Comparison of ENCODE assay signal across 16 mouse cellular contexts in the genomic region with DNA sequence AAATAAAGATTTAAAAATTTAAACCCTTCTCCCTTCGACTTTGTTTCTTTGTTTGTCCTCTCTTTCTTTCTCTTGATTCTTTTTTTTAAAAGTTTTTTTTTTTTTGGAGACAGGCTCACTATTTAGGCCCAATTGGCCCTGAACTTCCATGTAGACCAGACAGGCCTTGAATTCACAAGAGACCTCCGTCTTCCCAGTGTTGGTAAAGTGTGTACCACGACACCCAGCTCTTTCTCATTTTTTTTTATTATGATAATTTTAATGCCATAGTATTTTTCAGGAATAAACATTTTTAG. TPM values are rescaled to one million over a fixed set of nuclear protein-coding genes. Genes with fewer than 3 reads are reported as not detected.
DNase-seq lines count a peak whose midpoint lies in the region; ATAC-seq lines count a peak whose summit lies in the region.
"Had no signal": no experiment of that assay in that cellular context is flagged by ENCODE, and none has a peak within 500 bp of the region (broad histone marks: within the 10 kb centered on the region; RNA-seq: fewer than 3 reads in every experiment).

No protein-coding gene starts in this region.

- H3K9me3 ChIP-seq in forebrain, embryonic 11.5 days (ENCODE audit: control insufficient read depth, low read length) = no peaks in the 10 kb centered on the region
- no peaks in the 10 kb centered on the region for H3K9me3 ChIP-seq in forebrain, embryonic 16.5 days (ENCODE audit: control insufficient read depth, low read length)
- no peaks in the 10 kb centered on the region for H3K9me3 ChIP-seq in hindbrain, embryonic 14.5 days (ENCODE audit: control insufficient read depth, low read length)
- no peaks in the 10 kb centered on the region for H3K9me3 ChIP-seq in hindbrain, embryonic 16.5 days (ENCODE audit: control insufficient read depth, low read length)
- no peaks in the 10 kb centered on the region for H3K9me3 ChIP-seq in midbrain, embryonic 11.5 days (ENCODE audit: control insufficient read depth, low read length)
- no peaks in the 10 kb centered on the region for H3K9me3 ChIP-seq in midbrain, embryonic 16.5 days (replicated peaks; ENCODE audit: control insufficient read depth, low read length, poor library complexity, severe bottlenecking)
- no peaks in the 10 kb centered on the region for H3K9me3 ChIP-seq in embryonic facial prominence, embryonic 13.5 days
- H3K9me3 ChIP-seq: intestine, embryonic 15.5 days; liver, embryonic 13.5 days had no signal

- no peak overlapping the region for H3K27ac ChIP-seq in forebrain, embryonic 11.5 days (ENCODE audit: low read depth, low read length)
- H3K27ac ChIP-seq in forebrain, embryonic 16.5 days (ENCODE audit: low read length) = no peak overlapping the region
- no peak overlapping the region for H3K27ac ChIP-seq in hindbrain, embryonic 14.5 days
- no peak overlapping the region for H3K27ac ChIP-seq in hindbrain, embryonic 16.5 days (ENCODE audit: low read depth, low read length)
- no peak overlapping the region for H3K27ac ChIP-seq in midbrain, embryonic 11.5 days (ENCODE audit: low read depth, low read length)
- no peak overlapping the region for H3K27ac ChIP-seq in midbrain, embryonic 16.5 days (ENCODE audit: low read length)
- no peak overlapping the region for H3K27ac ChIP-seq in embryonic facial prominence, embryonic 13.5 days
- H3K27ac ChIP-seq: intestine, embryonic 15.5 days; layer of hippocampus, adult 2 months; liver, embryonic 13.5 days had no signal

- H3K4me3 ChIP-seq in forebrain, embryonic 11.5 days (ENCODE audit: low read depth, low read length) = peak overlapping the region; percentile 19; the same call in 1 of the 2 replicates
- H3K4me3 ChIP-seq in forebrain, embryonic 16.5 days (replicated peaks; ENCODE audit: low read length) = no peak overlapping the region
- H3K4me3 ChIP-seq in hindbrain, embryonic 14.5 days (replicated peaks; ENCODE audit: low read length) = no peak overlapping the region
- no peak overlapping the region for H3K4me3 ChIP-seq in hindbrain, embryonic 16.5 days (ENCODE audit: low read length)
- H3K4me3 ChIP-seq in midbrain, embryonic 11.5 days (ENCODE audit: low read depth, low read length) = no peak overlapping the region; the same call in 1 of the 2 replicates
- no peak overlapping the region for H3K4me3 ChIP-seq in midbrain, embryonic 16.5 days (ENCODE audit: low read depth, low read length)
- no peak overlapping the region for H3K4me3 ChIP-seq in embryonic facial prominence, embryonic 13.5 days
- H3K4me3 ChIP-seq: layer of hippocampus, adult 2 months; liver, embryonic 13.5 days had no signal

- peaks cover 6% of the 10 kb centered on the region; the same call in 1 of the 2 replicates for H3K4me1 ChIP-seq in forebrain, embryonic 11.5 days (replicated peaks; ENCODE audit: control insufficient read depth, insufficient read depth, low read length)
- peaks cover 4% of the 10 kb centered on the region for H3K4me1 ChIP-seq in forebrain, embryonic 16.5 days (replicated peaks; ENCODE audit: control insufficient read depth, insufficient read depth, low read length)
- peaks cover 3% of the 10 kb centered on the region; the same call in 1 of the 2 replicates for H3K4me1 ChIP-seq in hindbrain, embryonic 14.5 days (replicated peaks; ENCODE audit: control insufficient read depth, insufficient read depth, low read length)
- H3K4me1 ChIP-seq in hindbrain, embryonic 16.5 days (ENCODE audit: control insufficient read depth, insufficient read depth, low read depth, low read length) = peaks cover 6% of the 10 kb centered on the region
- H3K4me1 ChIP-seq in midbrain, embryonic 11.5 days (ENCODE audit: control insufficient read depth, insufficient read depth, low read length) = 0 out of 2 replicates have a peak, but pooled peaks cover 2% of the 10 kb centered on the region
- peaks cover 7% of the 10 kb centered on the region for H3K4me1 ChIP-seq in midbrain, embryonic 16.5 days (ENCODE audit: control insufficient read depth, insufficient read depth, low read length)
- H3K4me1 ChIP-seq in embryonic facial prominence, embryonic 13.5 days = peaks cover 22% of the 10 kb centered on the region

- DNase-seq in forebrain, embryonic 11.5 days (ENCODE audit: low spot score) = no peak
- no peak for DNase-seq in hindbrain, embryonic 14.5 days (ENCODE audit: low spot score)
- DNase-seq in midbrain, embryonic 11.5 days (ENCODE audit: low spot score, missing footprints) = no peak
- DNase-seq: adrenal gland, adult 2 months; cerebellum, adult 9-10 months; liver, embryonic 13.5 days; lung, postnatal 14 days had no signal

- no peak for ATAC-seq in forebrain, embryonic 11.5 days (replicated peaks; ENCODE audit: low FRiP score)
- no peak for ATAC-seq in forebrain, embryonic 16.5 days
- ATAC-seq in hindbrain, embryonic 14.5 days (ENCODE audit: low FRiP score) = no peak
- no peak for ATAC-seq in hindbrain, embryonic 16.5 days
- no peak for ATAC-seq in midbrain, embryonic 11.5 days (ENCODE audit: low FRiP score)
- no peak for ATAC-seq in midbrain, embryonic 16.5 days
- no peak for ATAC-seq in embryonic facial prominence, embryonic 13.5 days (ENCODE audit: insufficient number of reproducible peaks, insufficient read depth, low FRiP score, low TSS enrichment, low read depth)
- ATAC-seq in frontal cortex, adult (ENCODE audit: low TSS enrichment) = no peak
- ATAC-seq: intestine, embryonic 15.5 days had no signal

- H3K27me3 ChIP-seq in forebrain, embryonic 11.5 days (ENCODE audit: control insufficient read depth, insufficient read depth, low read length) = peaks cover 11% of the 10 kb centered on the region
- peaks cover 11% of the 10 kb centered on the region; the same call in 1 of the 2 replicates for H3K27me3 ChIP-seq in forebrain, embryonic 16.5 days (replicated peaks; ENCODE audit: control insufficient read depth, insufficient read depth, low read length)
- peaks cover 15% of the 10 kb centered on the region for H3K27me3 ChIP-seq in hindbrain, embryonic 14.5 days (ENCODE audit: control insufficient read depth, insufficient read depth, low read length)
- H3K27me3 ChIP-seq in hindbrain, embryonic 16.5 days (replicated peaks; ENCODE audit: control insufficient read depth, insufficient read depth, low read length) = peaks cover 6% of the 10 kb centered on the region
- H3K27me3 ChIP-seq in midbrain, embryonic 11.5 days (ENCODE audit: control insufficient read depth, insufficient read depth, low read length) = peaks cover 13% of the 10 kb centered on the region
- peaks cover 8% of the 10 kb centered on the region for H3K27me3 ChIP-seq in midbrain, embryonic 16.5 days (ENCODE audit: control insufficient read depth, insufficient read depth, low read depth, low read length)
- peaks cover 23% of the 10 kb centered on the region for H3K27me3 ChIP-seq in embryonic facial prominence, embryonic 13.5 days

- H3K4me2 ChIP-seq in forebrain, embryonic 11.5 days (ENCODE audit: low read depth, low read length, severe bottlenecking) = peak overlapping the region; percentile 54; the same call in 1 of the 2 replicates
- H3K4me2 ChIP-seq in forebrain, embryonic 16.5 days (ENCODE audit: low read length) = no peak overlapping the region
- peak overlapping the region; percentile 35; the same call in 1 of the 2 replicates for H3K4me2 ChIP-seq in hindbrain, embryonic 14.5 days (replicated peaks)
- no peak overlapping the region; the same call in 1 of the 2 replicates for H3K4me2 ChIP-seq in hindbrain, embryonic 16.5 days (ENCODE audit: low read length)
- H3K4me2 ChIP-seq in midbrain, embryonic 11.5 days = peak overlapping the region; percentile 44; the same call in 1 of the 2 replicates
- H3K4me2 ChIP-seq in midbrain, embryonic 16.5 days (ENCODE audit: low read length) = no peak overlapping the region; the same call in 1 of the 2 replicates
- peak overlapping the region; percentile 53 for H3K4me2 ChIP-seq in embryonic facial prominence, embryonic 13.5 days

- no peaks in the 10 kb centered on the region for H3K36me3 ChIP-seq in forebrain, embryonic 11.5 days (ENCODE audit: control insufficient read depth, insufficient read depth, low read length)
- no peaks in the 10 kb centered on the region for H3K36me3 ChIP-seq in forebrain, embryonic 16.5 days (ENCODE audit: control insufficient read depth, insufficient read depth)
- no peaks in the 10 kb centered on the region for H3K36me3 ChIP-seq in hindbrain, embryonic 14.5 days (replicated peaks; ENCODE audit: control insufficient read depth, insufficient read depth)
- H3K36me3 ChIP-seq in hindbrain, embryonic 16.5 days (ENCODE audit: control insufficient read depth, insufficient read depth, low read length) = no peaks in the 10 kb centered on the region
- H3K36me3 ChIP-seq in midbrain, embryonic 11.5 days (ENCODE audit: control insufficient read depth, insufficient read depth, low read length) = no peaks in the 10 kb centered on the region
- H3K36me3 ChIP-seq in midbrain, embryonic 16.5 days (ENCODE audit: control insufficient read depth, insufficient read depth, low read length) = no peaks in the 10 kb centered on the region
- H3K36me3 ChIP-seq in embryonic facial prominence, embryonic 13.5 days = no peaks in the 10 kb centered on the region
- H3K36me3 ChIP-seq: intestine, embryonic 15.5 days; liver, embryonic 13.5 days had no signal

- peak overlapping the region; percentile 55; the same call in 1 of the 2 replicates for H3K9ac ChIP-seq in forebrain, embryonic 11.5 days (ENCODE audit: low read length)
- no peak overlapping the region for H3K9ac ChIP-seq in forebrain, embryonic 16.5 days (replicated peaks; ENCODE audit: low read depth, low read length)
- no peak overlapping the region for H3K9ac ChIP-seq in hindbrain, embryonic 14.5 days
- H3K9ac ChIP-seq in hindbrain, embryonic 16.5 days (ENCODE audit: low read depth, low read length) = no peak overlapping the region
- H3K9ac ChIP-seq in midbrain, embryonic 11.5 days (ENCODE audit: low read length) = peak overlapping the region; percentile 62; the same call in 1 of the 2 replicates
- no peak overlapping the region for H3K9ac ChIP-seq in midbrain, embryonic 16.5 days (ENCODE audit: low read depth, low read length)
- H3K9ac ChIP-seq in embryonic facial prominence, embryonic 13.5 days = no peak overlapping the region
- H3K9ac ChIP-seq: intestine, embryonic 15.5 days; liver, embryonic 13.5 days had no signal

- 34% methylated on average over 3 of the region's 3 CpGs for WGBS in forebrain, embryonic 11.5 days
- 48% methylated on average over 3 of the region's 3 CpGs for WGBS in forebrain, embryonic 16.5 days
- WGBS in hindbrain, embryonic 14.5 days = 45% methylated on average over 3 of the region's 3 CpGs
- 55% methylated on average over 3 of the region's 3 CpGs for WGBS in hindbrain, embryonic 16.5 days
- WGBS in midbrain, embryonic 11.5 days = 39% methylated on average over 3 of the region's 3 CpGs
- 43% methylated on average over 3 of the region's 3 CpGs for WGBS in midbrain, embryonic 16.5 days
- 34% methylated on average over 3 of the region's 3 CpGs for WGBS in embryonic facial prominence, embryonic 13.5 days

RNA-seq across cellular contexts. Expression of a gene that starts 4.8 kb away (rescaled TPM):
- polyA plus RNA-seq in forebrain, embryonic 11.5 days (2014; fragmentation: Nextera tagmentation; extraction: Ambion mirVana) = 3.7 and 4.8 TPM in 2 replicates
- 0.18 and 0.34 TPM in 2 replicates for polyA plus RNA-seq in forebrain, embryonic 16.5 days (2015; fragmentation: Nextera tagmentation; extraction: Ambion mirVana)
- polyA plus RNA-seq in hindbrain, embryonic 14.5 days (2014; fragmentation: Nextera tagmentation; extraction: Ambion mirVana) = 0.27 and 0.82 TPM in 2 replicates
- 0.27 and 0.28 TPM in 2 replicates for polyA plus RNA-seq in hindbrain, embryonic 16.5 days (2015; fragmentation: Nextera tagmentation; extraction: Ambion mirVana)
- polyA plus RNA-seq in midbrain, embryonic 11.5 days (2014; fragmentation: Nextera tagmentation; extraction: Ambion mirVana) = 3.6 and 5.1 TPM in 2 replicates
- 0.31 and 0.35 TPM in 2 replicates for polyA plus RNA-seq in midbrain, embryonic 16.5 days (2015; fragmentation: Nextera tagmentation; extraction: Ambion mirVana)
- 3.9 and 5.7 TPM in 2 replicates for polyA plus RNA-seq in embryonic facial prominence, embryonic 13.5 days (2015; fragmentation: Nextera tagmentation; extraction: Ambion mirVana)
- polyA plus RNA-seq: adrenal gland, adult 2 months had no signal

RNA-seq across cellular contexts. Expression of a gene that starts 14.1 kb away (rescaled TPM):
- polyA plus RNA-seq in forebrain, embryonic 11.5 days (2014; fragmentation: Nextera tagmentation; extraction: Ambion mirVana) = 0.09 TPM in 1 of 2 replicates, not detected in the other
- polyA plus RNA-seq in forebrain, embryonic 16.5 days (2015; fragmentation: Nextera tagmentation; extraction: Ambion mirVana) = 0.62 and 0.92 TPM in 2 replicates
- 1.8 and 2.8 TPM in 2 replicates for polyA plus RNA-seq in hindbrain, embryonic 14.5 days (2014; fragmentation: Nextera tagmentation; extraction: Ambion mirVana)
- 1.2 and 1.3 TPM in 2 replicates for polyA plus RNA-seq in hindbrain, embryonic 16.5 days (2015; fragmentation: Nextera tagmentation; extraction: Ambion mirVana)
- polyA plus RNA-seq in midbrain, embryonic 11.5 days (2014; fragmentation: Nextera tagmentation; extraction: Ambion mirVana) = not detected in 2 replicates
- polyA plus RNA-seq in midbrain, embryonic 16.5 days (2015; fragmentation: Nextera tagmentation; extraction: Ambion mirVana) = 1.1 and 2.1 TPM in 2 replicates
- polyA plus RNA-seq in embryonic facial prominence, embryonic 13.5 days (2015; fragmentation: Nextera tagmentation; extraction: Ambion mirVana) = 0.48 TPM in 1 of 2 replicates, not detected in the other
- polyA plus RNA-seq: adrenal gland, adult 2 months; small intestine, adult 2 months had no signal

RNA-seq across cellular contexts. Expression of a gene that starts 27.6 kb away (rescaled TPM):
- 0.11 and 0.27 TPM in 2 replicates for polyA plus RNA-seq in forebrain, embryonic 11.5 days (2014; fragmentation: Nextera tagmentation; extraction: Ambion mirVana)
- 0.10 TPM in 1 of 2 replicates, not detected in the other for polyA plus RNA-seq in forebrain, embryonic 16.5 days (2015; fragmentation: Nextera tagmentation; extraction: Ambion mirVana)
- polyA plus RNA-seq in hindbrain, embryonic 14.5 days (2014; fragmentation: Nextera tagmentation; extraction: Ambion mirVana) = 0.11 TPM in 1 of 2 replicates, not detected in the other
- 0.59 and 0.62 TPM in 2 replicates for polyA plus RNA-seq in hindbrain, embryonic 16.5 days (2015; fragmentation: Nextera tagmentation; extraction: Ambion mirVana)
- 0.37 and 0.46 TPM in 2 replicates for polyA plus RNA-seq in midbrain, embryonic 11.5 days (2014; fragmentation: Nextera tagmentation; extraction: Ambion mirVana)
- 0.18 TPM in 1 of 2 replicates, not detected in the other for polyA plus RNA-seq in midbrain, embryonic 16.5 days (2015; fragmentation: Nextera tagmentation; extraction: Ambion mirVana)
- polyA plus RNA-seq in embryonic facial prominence, embryonic 13.5 days (2015; fragmentation: Nextera tagmentation; extraction: Ambion mirVana) = 0.51 and 0.58 TPM in 2 replicates
- polyA plus RNA-seq: adrenal gland, adult 2 months; neural tube, embryonic 14.5 days had no signal

Comparison
In these comparisons a context has a peak if more than half of its experiments do, and no peak if none do; other contexts are left out.
1. H3K4me2 ChIP-seq: peak in forebrain, embryonic 11.5 days (single experiment), hindbrain, embryonic 14.5 days (single experiment), midbrain, embryonic 11.5 days (single experiment) and embryonic facial prominence, embryonic 13.5 days (single experiment); none in forebrain, embryonic 16.5 days (single experiment), hindbrain, embryonic 16.5 days (single experiment) and midbrain, embryonic 16.5 days (single experiment).
2. H3K9ac ChIP-seq: peak in forebrain, embryonic 11.5 days (single experiment) and midbrain, embryonic 11.5 days (single experiment); none in forebrain, embryonic 16.5 days (single experiment), hindbrain, embryonic 14.5 days (single experiment), hindbrain, embryonic 16.5 days (single experiment), midbrain, embryonic 16.5 days (single experiment) and embryonic facial prominence, embryonic 13.5 days (single experiment).